Mouse (Mus musculus) urinary bladder, postnatal 36 days (tissue): ENCODE measurements around the gene Timm50.

Experiments
- DNase-seq, 2 experiments: peaks; one replicate each; pipeline ENCODE4 v3.0.0; 2022; ENCODE audit warnings: low spot score in 2 of 2, mixed read lengths in 1 of 2

Timm50 gene

DNA sequence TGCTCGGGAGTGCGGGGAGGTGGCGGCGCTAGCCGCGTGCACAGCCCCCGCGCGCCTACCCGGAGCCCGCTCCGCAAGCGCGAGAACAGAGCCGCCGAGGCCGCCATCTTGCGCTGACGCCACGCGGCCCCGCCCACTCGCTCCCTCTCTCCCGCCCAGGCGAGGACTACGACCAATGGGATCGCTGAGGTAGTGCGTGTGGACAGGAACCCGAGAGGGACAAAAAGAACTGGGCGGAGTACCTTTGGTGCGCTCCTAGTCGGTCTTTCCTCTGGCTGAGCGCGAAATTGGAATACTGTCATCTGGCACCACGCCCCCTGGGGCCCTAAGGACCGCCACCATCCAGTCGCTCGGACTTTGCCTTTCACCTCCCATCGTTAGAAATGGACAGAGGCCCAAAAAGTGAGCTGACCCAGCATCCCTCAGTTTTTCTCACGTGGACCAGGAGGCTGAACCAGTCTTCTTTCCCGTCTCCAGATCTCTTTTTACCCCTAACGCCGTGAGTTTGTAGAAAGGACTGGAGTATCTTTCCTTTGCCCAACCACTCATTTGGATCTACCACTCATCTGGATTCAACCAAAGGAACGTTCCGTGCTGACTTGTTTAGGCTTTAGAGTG lies at the start of gene Timm50:
Gene Timm50 (minus strand): TSS at position 147 of the 618 bp plus-strand sequence.
- DNase-seq = peak; percentile 95 to 97

DNA sequence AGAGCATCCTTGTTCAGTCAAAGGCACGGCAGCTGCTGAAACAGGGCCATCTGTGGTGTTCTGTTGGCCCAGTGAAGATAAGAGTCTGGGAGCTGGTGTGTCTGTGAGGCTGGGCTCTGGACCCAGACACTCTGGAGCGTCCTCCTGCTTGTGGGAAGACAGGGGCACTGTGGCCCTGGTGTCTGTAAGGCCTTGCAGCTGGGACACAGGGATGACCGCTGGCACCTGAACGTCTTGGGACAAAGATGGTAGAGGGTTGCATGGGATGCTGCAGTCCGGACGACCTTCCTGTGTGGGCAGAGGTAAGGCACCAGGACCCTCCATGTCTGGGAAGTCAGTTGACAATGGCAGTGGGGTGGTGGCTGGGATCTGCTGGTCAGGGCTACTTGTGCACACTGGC lies 48.4 kb upstream of the Timm50 start:
- no peak for DNase-seq

DNA sequence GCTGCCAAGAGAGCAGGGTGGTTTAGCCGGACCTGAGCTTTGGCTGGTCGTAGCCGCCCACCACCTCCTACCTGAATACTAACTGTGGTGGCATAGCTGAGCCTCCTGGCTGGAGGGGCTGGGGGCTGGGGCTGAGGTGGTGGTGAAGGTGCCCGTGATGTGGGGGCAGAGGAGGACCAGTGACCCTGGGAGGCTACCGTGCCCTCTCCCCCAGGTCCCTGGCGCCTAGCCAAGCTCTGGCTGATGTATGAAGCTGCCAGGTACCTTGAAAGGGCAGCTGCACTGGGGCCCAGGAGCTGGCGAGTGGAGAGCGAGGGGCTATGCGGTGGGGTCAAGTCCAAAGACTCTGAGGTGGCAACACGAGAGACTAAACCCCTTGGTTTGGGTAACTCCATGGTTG lies 48.0 kb upstream of the Timm50 start:
- no peak for DNase-seq

DNA sequence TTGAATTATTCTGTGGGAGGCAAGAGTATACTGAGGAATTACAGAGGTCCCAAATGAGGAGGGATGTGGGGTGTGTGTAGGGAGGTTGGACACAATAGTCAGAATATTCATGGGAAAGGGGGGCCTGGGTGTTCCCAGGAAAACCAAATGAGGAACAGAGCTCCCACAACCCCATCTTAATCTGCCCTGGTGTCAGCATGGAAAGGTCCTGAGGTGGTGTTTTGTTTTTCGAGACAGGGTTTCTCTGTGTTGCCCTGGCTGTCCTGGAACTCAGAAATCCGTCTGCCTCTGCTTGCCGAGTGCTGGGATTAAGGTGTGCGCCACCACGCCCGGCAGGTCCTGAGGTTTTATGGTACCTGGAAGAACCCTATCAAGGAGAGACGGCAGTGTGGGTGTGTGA lies 46.6 kb upstream of the Timm50 start:
- DNase-seq = no peak

DNA sequence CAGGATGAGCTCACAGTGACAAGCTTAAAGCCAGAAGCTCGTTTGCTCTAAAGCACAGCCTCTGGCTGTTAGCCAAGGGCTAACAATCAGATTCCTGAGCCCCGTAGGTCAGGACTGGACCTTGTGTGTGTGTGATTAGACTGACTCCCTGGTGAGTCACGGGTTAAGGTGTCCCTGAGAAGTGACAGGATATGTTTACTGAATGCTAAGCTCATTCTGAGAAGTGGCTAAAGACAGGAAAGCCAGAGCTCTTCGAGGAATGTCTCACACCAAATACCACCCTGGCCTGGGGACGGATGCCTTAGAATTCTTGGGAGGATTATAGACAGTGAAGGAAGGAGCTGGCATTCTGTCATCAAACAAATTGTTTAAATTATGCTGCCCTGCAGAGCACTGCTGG lies 46.1 kb upstream of the Timm50 start:
- DNase-seq = no peak

DNA sequence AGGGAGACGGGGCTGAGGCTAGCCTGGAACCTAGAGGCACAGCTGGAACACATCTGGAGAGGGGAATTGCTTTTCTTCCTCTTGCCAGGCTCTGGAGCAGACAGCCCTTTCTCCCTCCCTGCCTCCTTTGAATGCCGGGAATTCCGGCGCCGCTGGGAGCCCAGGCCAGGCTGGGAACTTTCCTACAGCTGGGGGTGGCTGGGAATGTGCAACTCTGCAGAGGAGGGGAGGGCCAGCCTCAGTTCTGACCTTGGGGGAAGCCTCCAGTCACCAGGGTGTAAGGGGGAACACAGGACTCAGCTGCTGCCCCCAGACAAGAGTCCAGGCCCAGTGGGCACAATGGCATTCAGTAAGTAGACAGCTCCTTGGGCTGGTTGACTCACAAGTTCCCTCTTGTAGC lies 45.1 kb upstream of the Timm50 start:
- no peak for DNase-seq

DNA sequence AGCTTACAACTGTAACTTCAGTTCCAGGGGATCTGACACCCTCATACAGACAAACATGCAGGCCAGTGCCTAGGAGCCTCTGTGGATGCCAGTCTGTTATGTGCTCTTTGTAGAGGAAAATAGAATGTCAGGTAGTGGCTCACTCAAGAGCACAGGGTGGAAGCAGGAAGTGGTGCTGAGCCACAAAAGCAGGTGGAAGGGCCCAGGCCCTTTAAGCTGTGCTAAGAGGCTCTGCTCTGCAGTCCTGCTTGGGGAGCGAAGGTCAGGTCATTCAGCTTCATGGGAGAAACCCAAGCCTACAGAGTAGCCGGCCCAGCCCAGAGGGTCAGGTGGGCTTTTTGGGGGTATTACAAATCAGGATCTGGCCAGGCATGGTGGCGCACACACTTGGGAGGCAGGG lies 43.3 kb upstream of the Timm50 start:
- DNase-seq = no peak

DNA sequence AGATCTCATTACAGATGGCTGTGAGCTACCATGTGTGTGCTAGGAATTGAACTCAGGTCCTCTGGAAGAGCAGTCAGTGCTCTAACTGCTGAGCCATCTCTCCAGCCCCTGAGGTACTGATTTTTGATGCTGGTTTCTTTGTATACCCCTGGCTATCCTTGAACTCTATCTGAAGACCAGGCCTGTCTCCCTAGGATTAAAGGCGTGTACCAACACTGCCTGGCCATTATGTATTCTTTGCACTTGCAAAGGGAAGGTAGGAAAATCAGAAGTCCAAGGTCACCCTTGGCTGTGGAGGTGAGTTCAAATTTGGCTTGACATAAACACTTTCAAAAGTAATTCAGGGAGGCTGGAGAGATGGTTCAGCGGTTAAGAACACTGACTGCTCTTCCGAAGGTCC lies 42.7 kb upstream of the Timm50 start:
- no peak for DNase-seq

DNA sequence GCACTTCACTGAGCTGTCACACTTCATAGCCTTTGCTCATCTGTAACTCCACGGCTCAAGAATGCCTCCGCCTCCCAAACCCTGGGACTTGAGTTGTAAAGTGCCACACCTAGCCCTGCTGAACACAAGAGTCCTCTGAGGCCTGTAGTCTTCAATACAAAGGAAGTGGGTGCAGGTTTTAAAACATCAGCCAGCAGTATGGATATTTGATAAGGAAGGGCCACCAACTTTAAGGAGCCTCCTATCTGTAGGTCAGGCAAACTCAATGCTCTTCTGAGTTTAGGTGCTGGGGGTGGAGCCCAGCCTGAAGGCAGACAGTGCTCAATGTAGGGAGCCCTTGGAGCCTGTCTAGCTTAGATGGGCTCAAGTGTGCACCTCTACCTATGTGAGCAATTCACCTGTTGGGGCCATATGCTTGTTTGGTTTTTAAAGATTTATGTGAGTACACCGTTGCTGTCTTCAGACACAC lies 42.3 kb upstream of the Timm50 start:
- DNase-seq = no peak

DNA sequence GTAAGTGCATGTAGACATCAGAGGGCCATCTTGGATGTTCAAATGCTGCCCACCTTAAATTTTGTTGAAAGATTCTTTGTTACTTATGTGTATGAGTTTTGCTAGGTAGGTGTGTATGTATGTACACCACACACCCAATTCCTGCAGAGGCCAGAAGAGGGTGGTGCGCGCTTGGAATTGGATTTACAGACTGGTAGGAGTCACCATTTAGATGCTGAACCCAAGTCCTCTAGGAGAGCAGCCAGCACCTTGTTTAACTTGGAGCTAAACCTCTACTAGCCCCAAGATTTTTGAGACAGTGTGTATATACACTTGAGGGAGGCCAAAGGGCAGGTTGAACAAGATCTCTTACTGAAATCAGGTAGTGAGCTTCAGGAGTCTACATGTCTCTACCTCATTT lies 41.4 kb upstream of the Timm50 start:
- DNase-seq = no peak

DNA sequence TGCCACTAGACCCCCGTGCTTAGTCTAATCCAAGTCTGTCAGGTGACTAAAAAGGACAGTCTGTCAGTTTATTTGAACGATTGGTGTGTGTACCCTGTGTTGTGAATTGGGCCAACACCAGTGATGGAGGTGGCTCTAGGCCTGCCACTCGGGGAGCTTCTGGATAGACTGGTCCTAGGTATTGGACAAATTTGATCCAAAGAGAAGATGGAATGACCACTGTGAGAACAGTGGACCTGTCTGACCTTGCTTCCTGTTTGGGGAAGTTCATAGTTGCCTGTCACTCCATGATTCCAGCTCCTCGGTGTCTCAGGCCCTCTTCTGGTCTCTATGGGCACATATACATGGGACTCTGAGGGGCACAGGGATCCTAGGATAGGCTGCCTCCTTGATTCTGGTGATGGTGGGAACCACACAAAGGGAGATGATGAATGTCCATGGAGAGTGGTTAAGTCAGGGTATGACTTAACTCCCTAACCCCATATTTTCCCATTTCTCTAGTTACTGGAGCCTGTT lies 39.9 kb upstream of the Timm50 start:
- DNase-seq = no peak

DNA sequence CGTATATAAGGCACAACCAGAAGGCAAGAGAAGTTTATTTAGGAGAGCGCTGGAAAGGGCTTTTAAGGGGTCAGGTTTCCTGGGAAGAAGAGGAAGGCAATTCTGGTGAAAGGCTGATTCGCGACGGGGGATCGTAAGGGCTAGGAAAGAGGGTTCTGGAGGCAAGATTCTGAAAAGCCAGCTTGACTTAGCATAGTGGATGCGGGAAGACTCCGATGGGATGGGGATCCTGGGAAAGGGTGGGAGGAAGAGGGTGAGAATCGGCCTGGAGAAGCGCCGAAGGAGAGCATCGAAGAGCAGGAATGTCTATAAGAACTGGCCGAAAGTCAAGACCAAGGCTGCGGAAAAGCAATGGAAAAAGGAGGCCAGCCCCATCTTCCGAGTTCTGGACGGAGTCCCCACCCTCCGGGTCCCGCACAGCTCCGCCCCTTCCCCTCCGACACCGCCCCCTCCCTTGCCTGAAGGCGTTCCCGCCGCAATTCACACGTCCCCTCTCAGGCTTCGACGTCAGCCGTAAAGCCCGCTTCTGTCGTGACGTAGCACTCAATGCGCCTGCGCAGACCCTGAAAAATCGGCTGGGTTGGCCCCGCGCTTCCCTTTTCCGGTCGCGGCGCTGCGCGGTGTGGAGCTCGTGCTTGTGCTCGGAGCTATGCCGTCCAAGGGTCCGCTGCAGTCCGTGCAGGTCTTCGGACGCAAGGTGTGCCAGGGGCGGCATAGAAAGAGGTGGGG lies 38.4 kb upstream of the Timm50 start, which contains the start of gene Rps16:
Gene Rps16 (plus strand): TSS at position 498 of the 729 bp plus-strand sequence.
- peak; percentile 96 to 99 for DNase-seq

DNA sequence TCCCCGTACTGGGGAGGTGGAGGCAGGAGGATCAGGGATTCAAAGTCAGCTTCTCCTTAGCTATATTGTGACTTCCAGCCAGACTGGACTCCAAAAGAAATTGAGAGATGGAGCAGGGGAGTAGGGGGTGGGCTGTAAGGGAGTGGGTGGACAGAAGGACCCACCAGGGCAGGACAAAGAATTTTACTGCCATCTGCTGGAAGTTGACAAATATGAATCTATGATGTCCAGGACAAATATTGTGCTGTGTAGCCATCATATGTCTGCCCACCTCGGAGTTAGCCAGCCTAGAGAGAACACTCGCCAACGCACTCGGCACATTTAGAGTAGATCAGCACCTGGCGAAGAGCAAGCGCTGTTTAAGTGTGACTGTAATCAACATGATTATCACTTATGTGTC lies 36.7 kb upstream of the Timm50 start:
- no peak for DNase-seq

DNA sequence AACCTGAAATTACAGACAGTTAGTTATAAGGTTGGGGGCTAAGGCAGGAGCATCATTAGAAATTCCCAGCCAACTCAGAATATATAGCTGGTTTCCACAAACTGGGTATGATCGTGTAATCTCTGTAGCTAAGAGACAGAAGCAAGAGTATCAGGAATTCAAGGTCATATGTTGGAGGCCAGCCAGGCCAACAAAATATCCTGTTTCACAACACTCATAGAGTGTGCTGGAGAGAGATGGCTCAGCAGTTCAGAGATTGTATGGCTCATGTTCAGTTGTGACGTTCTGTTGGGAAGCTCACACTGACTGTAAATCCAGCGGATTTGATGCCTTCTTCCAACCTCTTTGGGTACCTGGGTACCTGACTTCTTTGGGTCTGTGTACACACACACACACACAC lies 35.9 kb upstream of the Timm50 start:
- no peak for DNase-seq

DNA sequence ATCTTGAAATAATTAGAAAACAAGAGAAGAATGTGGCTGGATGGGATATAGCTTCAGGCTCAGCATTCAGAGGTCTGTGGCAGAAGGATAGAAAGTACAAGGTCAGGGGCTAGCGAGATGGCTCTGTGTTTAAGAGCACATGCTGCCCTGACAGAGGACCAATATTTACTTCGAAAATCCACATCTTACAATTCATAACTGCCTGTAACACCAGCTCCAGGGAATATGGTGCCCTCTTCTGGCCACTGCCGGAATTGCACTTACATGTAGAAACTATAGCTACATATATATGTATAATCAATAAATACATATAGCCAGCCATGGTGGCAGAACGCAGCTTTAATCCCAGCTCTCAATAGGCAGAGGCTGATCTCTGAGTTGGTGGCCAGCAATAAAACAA lies 32.8 kb upstream of the Timm50 start:
- peak; percentile 37 to 59 for DNase-seq

DNA sequence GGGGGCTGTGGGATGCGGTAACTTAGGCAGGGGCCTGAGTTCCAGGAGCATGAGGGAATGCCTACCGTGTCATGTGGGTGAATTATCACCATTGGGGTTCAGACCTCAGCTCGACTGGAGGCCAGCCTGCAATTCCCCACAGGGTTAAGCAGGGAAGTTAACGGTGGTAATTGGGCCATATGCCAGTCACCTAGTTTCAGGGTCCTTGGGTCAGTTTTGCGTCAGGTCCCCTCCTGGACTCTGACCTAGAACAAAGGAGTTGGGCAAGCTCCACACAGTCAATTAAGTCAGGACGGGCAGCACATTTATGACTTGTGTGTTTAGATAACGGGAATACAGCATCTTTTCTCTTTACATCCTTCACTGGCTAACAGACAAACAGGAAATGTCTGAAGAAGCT lies 29.5 kb upstream of the Timm50 start:
- no peak for DNase-seq

DNA sequence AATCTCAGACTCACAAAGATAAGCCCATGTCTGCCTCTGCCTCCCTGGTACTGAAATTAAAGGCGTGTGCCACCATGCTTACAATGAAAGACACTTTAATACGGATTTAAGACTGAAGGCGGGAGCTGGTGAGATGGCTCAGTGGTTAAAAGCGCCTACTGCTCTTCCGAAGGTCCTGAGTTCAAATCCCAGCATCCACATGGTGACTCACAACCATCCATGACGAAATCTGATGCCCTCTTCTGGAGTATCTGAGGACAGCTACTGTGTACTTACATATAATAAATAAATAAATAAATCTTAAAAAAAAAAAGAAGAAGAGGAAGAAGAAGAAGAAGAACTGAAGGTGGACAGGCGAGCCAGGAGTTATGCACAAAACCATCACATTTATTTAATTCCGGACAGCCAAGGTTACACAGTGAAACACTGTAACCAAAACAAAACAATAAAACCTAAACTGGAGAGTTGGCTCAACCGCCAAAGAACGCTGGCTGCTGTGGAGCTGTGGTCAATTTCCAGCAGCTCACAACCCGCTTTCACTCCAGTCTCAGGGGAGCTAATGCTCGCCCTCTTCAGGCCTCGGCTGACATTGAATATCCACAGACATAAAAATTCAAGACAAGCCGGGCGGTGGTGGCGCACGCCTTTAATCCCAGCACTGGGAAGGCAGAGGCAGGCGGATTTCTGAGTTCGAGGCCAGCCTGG lies 27.5 kb upstream of the Timm50 start:
- DNase-seq = peak in 1 of 2 experiments; percentile 62

DNA sequence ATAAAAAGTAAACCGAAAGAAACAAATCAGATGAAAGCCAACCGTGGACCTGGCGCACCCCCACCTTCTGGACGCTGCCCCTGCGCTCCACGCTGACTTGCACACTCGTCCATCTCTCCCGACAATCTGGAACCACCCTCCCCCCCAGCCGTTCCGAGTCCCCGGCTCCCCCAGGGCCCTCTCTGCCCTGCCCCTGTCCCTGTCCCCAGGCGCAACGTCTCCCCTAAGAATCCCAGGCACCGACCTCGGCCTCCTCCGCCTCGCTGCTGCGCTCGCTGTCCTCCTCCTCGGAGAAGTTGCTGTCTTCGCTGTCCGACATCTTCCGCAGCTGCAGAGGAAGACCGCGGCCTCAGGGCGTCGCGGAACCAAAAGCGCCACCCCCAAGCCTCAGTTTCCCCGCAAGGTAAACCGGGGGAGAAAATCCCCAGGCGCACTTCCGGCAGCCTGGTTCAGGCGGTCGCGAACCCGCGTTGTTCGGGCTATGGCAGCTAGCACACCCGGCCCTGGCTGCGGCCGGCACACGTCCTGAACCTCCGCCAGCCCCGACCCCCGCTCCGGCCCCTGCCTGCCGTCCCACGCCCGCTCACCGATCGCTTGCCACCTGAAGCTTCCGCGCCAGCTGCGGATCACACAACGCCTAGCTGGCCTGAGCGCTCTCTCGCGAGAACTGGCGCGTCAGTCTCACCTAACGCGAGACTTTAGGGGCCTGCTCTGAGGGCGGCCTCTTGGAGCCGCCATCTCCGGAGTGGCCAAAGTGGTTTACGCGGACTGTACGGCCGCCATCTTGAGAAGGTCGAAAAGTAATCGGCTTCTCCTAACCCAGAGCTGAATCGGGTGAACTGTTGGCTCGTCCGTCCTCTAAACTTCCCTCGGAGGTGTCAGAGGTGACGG lies 26.5 kb upstream of the Timm50 start, which contains the start of gene Supt5:
Gene Supt5 (minus strand): TSS at position 639 of the 891 bp plus-strand sequence.
- DNase-seq = peak; percentile 95 to 98

DNA sequence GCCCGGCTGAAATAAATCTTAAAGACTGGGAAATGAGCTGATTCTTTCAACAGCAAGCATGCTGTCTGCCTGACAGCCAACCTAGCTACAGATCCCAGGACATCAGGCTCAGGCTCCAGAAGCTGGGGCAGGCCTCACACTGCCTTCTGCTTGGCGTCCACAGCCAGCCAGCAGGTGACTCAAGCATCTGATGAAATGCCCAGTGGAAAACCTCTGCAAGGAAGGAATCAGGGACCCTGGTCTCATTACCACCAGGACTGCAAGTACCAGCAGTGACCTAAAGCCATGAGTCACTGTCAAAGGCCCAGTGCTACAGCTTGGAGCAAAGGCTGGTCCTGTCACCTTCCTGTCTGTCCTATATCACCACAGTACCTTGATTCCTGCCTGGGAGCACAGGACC lies 23.6 kb upstream of the Timm50 start:
- no peak for DNase-seq

DNA sequence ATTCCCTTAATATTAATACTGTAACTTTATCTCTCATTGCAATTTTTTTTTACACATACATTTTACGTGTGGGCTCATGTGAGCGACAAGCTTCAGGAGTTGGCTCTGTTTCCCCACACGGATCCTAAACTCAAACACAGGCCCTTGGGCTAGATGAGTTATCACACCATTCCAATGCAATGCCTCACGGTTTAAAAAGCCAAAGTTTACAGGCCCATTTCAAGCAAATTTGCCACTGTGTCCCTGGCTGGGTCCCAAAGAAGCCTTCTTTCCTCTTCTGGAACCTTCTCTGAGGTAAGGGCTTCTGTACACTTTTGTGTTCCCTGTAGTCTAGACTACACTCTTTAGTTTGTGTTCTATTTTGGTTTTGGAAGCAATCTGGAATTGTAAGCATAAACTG lies 22.7 kb upstream of the Timm50 start:
- no peak for DNase-seq

DNA sequence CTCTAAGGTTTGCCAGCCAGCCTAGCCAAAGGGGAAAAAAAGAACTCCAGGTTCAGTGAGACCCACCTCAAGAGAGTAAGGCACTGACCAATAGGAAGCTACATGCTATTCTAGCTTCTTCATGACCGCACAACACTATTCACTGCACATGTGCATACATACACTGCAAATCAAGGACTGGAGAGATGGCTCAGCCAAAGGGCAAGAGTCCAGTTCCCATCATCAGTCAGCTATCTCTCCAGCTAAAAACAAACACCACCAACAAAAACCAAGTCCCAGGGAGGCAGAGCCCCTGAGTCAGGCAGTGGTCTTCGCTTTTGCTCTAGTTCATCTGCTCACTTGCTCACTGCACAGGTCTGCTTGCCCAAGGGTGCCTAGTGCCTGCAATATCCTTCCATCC lies 16.4 kb upstream of the Timm50 start:
- no peak for DNase-seq
